Mouse (Mus musculus) spleen, postnatal 0 days (tissue): Measurements from ENCODE around the gene Ror2. TPM values are rescaled to one million over a fixed set of nuclear protein-coding genes. Genes with fewer than 3 reads are reported as not detected.

Experiments used
- polyA plus RNA-seq: library from polyadenylated mRNA; unstranded; fragments of >200 nt; fragmentation: Nextera tagmentation; extraction: Ambion mirVana; gene quantifications from 2 replicates; pipeline ENCODE4 v1.2.1, GENCODE M21; 2015

The Ror2 gene
- polyA plus RNA-seq, result 2.1 and 2.4 TPM in 2 replicates

DNA sequence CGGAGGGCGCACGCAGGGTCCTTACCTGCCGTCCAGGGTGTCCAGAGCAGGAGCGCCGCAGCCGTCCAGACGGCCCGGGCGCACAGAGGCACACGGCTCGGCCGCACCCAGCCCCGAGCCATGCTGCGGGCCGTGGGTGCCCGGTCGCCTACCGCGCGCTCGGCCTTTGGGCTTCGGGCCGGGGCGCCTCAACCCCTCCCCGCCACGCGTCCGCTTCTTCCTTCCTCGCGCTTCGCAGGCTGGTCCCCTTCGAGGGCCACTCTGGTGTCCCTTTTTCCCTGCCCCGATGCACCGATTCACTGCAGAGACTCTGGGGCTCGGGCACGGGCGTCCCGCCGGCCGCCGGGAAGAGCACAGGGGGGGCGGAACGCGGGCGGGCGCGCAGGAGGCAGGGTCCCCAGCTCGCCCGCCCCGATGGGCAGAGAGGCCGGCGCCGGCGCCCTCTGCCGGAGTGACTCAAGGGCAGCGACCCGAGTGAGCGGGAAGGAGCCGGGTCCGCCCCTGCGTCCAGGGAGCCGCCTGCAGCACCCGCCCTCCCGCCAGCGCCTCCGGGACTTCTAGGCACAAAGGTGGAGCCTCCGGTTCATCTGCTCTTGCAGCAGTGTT is at the start of gene Ror2:
Gene Ror2 (minus strand): TSS at position 369 of the 606 bp plus-strand sequence.

Other genes with a start within 250 kb of the Ror2 start
- gene Sptlc1, start 91.3 kb upstream of the Ror2 start, polyA plus RNA-seq, result 15.4 and 18.7 TPM in 2 replicates
- not detected in 2 replicates for gene Msx2, start 186.9 kb upstream of the Ror2 start, polyA plus RNA-seq